Mouse (Mus musculus) urinary bladder, postnatal 0 days (tissue): Measurements from ENCODE around the gene Iffo1. TPM values are rescaled to one million over a fixed set of nuclear protein-coding genes. Genes with fewer than 3 reads are reported as not detected.

Experiments used
- microRNA-seq: library from miRNA; unstranded; fragments of <30 nt; microRNA quantifications from one replicate; pipeline ENCODE4, GENCODE M21; 2016
- polyA plus RNA-seq: library from polyadenylated mRNA; unstranded; fragments of >200 nt; fragmentation: Nextera tagmentation; extraction: Ambion mirVana; gene quantifications from 2 replicates; pipeline ENCODE4 v1.2.1, GENCODE M21; 2015

Gene Iffo1
- polyA plus RNA-seq, result 6.4 and 7.9 TPM in 2 replicates

DNA sequence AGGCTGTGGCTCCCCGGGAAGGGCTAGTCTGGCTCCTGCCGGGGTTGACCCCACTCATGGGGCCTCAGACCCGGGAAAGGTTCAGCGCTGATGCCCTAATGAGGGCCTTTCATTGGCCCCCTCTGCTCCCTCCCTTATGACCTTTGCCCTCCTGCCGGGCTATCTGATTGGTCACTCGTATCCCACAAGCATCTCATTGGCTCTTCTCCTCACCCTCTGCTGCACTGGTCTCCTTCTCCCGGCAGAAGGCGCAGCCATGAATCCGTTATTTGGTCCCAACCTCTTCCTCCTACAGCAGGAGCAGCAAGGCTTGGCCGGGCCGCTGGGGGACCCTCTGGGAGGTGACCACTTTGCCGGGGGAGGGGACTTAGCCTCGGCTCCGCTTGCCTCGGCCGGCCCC lies at the start of gene Iffo1:
Iffo1 (plus strand) TSS at position 241 of the 400 bp plus-strand sequence.

GRCm38 (mm10) chr6:125095391-125096278 lies 49.4 kb upstream of the Iffo1 start, which contains the start of gene Chd4:
TSS of gene Chd4 (plus strand) at chr6:125095981.

DNA sequence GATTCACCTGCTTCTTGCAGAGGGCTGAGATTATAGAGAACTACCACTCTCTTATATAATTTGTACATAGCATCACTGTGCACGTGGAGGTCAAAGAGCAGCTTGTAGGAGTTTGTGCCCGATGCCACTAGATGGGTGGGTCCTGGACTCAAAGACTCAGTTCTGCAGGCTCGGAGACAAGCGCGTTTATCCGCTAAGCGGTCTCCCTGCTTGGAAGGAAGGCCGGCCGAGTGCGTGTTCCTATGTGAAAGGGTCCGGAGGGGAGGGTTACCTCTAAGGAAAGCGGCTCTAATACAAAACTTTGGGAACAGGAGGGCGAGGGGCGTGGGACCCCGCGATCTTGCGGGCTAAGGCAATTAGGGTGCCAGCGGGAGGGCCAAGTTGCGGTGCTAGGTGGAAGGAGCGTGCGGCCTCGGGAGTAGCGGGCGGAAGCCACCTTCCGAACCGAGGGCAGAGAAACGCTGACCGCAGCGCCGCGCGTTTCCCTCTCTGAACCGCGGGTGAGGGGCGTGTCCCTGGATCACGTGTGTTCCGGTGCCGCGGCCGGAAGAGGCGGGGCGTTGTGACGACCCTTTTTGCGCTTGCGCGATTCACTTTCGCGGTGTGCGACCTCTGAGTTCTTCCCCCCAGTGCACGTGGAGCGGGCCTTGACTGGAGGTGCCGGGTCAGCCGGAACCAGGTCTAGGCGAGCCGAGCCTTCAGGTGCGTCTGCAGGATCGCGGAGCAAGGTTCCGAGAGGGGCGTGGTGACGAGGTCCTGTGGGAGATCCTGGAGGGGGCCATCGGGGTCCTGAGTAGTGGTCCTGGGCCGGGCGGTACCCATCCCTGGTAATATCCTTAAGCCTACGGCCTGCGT lies 13.5 kb upstream of the Iffo1 start, which contains the start of gene Nop2:
Nop2 (plus strand) TSS at position 608 of the 855 bp plus-strand sequence.

DNA sequence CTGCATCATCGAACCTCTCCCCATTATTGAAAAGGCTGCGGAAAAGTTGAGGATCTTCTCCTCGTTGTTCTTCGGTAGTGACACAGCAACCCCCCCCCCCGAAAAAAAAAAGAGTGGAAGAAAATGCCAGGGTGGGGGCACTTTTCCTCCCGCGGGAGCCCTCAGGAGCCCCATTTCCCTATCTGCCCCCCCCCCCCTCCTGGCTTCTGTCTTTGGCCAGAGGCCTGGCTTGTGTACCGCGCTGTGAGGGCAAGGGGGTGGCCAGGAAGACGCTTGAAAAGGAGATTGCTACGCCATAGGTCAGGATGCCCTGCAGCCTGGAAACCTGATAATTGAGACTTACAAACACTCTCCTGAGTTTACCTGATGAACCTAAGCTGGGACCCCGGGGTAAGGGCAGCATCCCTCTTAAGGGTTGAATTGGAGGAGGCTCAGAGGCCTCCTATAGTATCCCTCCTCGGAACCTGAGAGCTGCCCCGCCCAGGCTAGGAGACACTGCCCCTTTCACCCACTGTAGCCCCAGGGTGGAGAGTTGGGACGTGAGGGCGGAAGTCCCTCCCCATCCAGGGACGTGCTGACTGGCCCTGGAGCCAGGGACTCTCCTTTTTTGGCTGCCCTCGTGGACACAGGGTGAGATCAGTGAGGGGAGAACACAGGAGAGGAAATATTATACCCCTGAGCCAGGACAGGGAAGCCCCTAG lies 21.2 kb downstream of the Iffo1 start, which contains the start of gene Gapdh:
Gapdh (minus strand) TSS at position 417 of the 701 bp plus-strand sequence.

GRCm38 (mm10) chr6:125191332-125192015 lies 46.4 kb downstream of the Iffo1 start, which contains the start of the genes Ncapd2 and Mrpl51:
TSS of gene Ncapd2 (minus strand) at chr6:125191701.
TSS of gene Mrpl51 (plus strand) at chr6:125191801.

Small RNA genes lying within 50 kb of the gene (microRNA-seq; reads per million reads assigned to microRNA genes)
- gene Mir3098 (not detected), gene Mir7045 (not detected)

Other genes with a start within 250 kb of the Iffo1 start
- 0.55 and 0.60 TPM in 2 replicates for gene Lag3, start 233.5 kb upstream of the Iffo1 start, polyA plus RNA-seq
- gene Ptms, start 225.1 kb upstream of the Iffo1 start, polyA plus RNA-seq, result 340 and 360 TPM in 2 replicates
- 285 and 313 TPM in 2 replicates for gene Mlf2, start 213.9 kb upstream of the Iffo1 start, polyA plus RNA-seq
- gene Cops7a, start 179.7 kb upstream of the Iffo1 start, polyA plus RNA-seq, result 106 and 122 TPM in 2 replicates
- gene Pianp, start 148.5 kb upstream of the Iffo1 start, polyA plus RNA-seq, result 7.8 and 10.2 TPM in 2 replicates
- gene Zfp384, start 136.1 kb upstream of the Iffo1 start, polyA plus RNA-seq, result 6.0 and 6.6 TPM in 2 replicates
- 59.9 and 71.5 TPM in 2 replicates for gene Ing4, start 105.5 kb upstream of the Iffo1 start, polyA plus RNA-seq
- gene Acrbp, start 95.6 kb upstream of the Iffo1 start, polyA plus RNA-seq, result 2.3 and 3.2 TPM in 2 replicates
- gene Lpar5, start 77.3 kb upstream of the Iffo1 start, polyA plus RNA-seq, result 2.4 and 3.2 TPM in 2 replicates
- 31.8 and 32.9 TPM in 2 replicates for gene Chd4, start 49.3 kb upstream of the Iffo1 start, polyA plus RNA-seq
- 31.6 and 32.2 TPM in 2 replicates for gene Nop2, start 13.3 kb upstream of the Iffo1 start, polyA plus RNA-seq
- gene Gapdh, start 21.2 kb downstream of the Iffo1 start, polyA plus RNA-seq, result 1,713 and 1,923 TPM in 2 replicates
- gene Ncapd2, start 46.5 kb downstream of the Iffo1 start, polyA plus RNA-seq, result 13.4 and 20.9 TPM in 2 replicates
- 189 and 192 TPM in 2 replicates for gene Mrpl51, start 46.6 kb downstream of the Iffo1 start, polyA plus RNA-seq
- 2.8 and 3.3 TPM in 2 replicates for gene Vamp1, start 70.3 kb downstream of the Iffo1 start, polyA plus RNA-seq
- 8.8 and 9.1 TPM in 2 replicates for gene Tapbpl, start 86.6 kb downstream of the Iffo1 start, polyA plus RNA-seq
- 1.2 and 1.3 TPM in 2 replicates for gene Cd27, start 91.8 kb downstream of the Iffo1 start, polyA plus RNA-seq
- gene Tuba3a, start 140.8 kb downstream of the Iffo1 start, polyA plus RNA-seq, result 0.26 and 0.28 TPM in 2 replicates
- gene Ltbr, start 168.6 kb downstream of the Iffo1 start, polyA plus RNA-seq, result 109 and 119 TPM in 2 replicates
- gene Scnn1a, start 175.4 kb downstream of the Iffo1 start, polyA plus RNA-seq, result 0.98 and 1.1 TPM in 2 replicates
- gene Tnfrsf1a, start 204.1 kb downstream of the Iffo1 start, polyA plus RNA-seq, result 87.8 and 96.6 TPM in 2 replicates
- gene Plekhg6, start 235.6 kb downstream of the Iffo1 start, polyA plus RNA-seq, result 6.4 and 6.6 TPM in 2 replicates